Mouse (Mus musculus) heart, embryonic 16.5 days (tissue): Measurements from ENCODE around the gene Aicda. TPM values are rescaled to one million over a fixed set of nuclear protein-coding genes. Genes with fewer than 3 reads are reported as not detected.

Source experiments
- ATAC-seq: fragments of 200-750 bp; cut with Nextera tagmentation; replicated peaks from 2 replicates; pipeline ENCODE4 v1.8.0; 2017; ENCODE audit warnings: moderate number of reproducible peaks; ENCODE audit not compliant: insufficient read depth, low FRiP score; ENCODE audit errors: extremely low read depth
- H3K27ac ChIP-seq: fragments of 300-500 bp; sonication (generic); 2 replicates; pipeline ENCODE4 v1.5.1; 2014; ENCODE audit warnings: mild to moderate bottlenecking, low read length, control low read depth, moderate library complexity
- H3K27me3 ChIP-seq: fragments of 300-500 bp; sonication (generic); 2 replicates; pipeline ENCODE4 v1.6.1; 2014; ENCODE audit warnings: low read length, mixed read lengths; ENCODE audit not compliant: control insufficient read depth, insufficient read depth
- H3K36me3 ChIP-seq: fragments of 300-500 bp; sonication (generic); 2 replicates; pipeline ENCODE4 v1.6.1; 2014; ENCODE audit not compliant: control insufficient read depth, insufficient read depth
- H3K4me1 ChIP-seq: fragments of 300-500 bp; sonication (generic); 2 replicates; pipeline ENCODE4 v1.6.1; 2014; ENCODE audit warnings: low read length, mixed read lengths; ENCODE audit not compliant: control insufficient read depth, insufficient read depth
- H3K4me2 ChIP-seq: fragments of 300-500 bp; sonication (generic); 2 replicates; pipeline ENCODE4 v1.6.1; 2014; ENCODE audit warnings: low read depth, mild to moderate bottlenecking, control low read depth, low read length
- H3K4me3 ChIP-seq: fragments of 300-500 bp; sonication (generic); 2 replicates; pipeline ENCODE4 v1.5.1; 2014; ENCODE audit warnings: mild to moderate bottlenecking, control low read depth, low read length
- H3K9ac ChIP-seq: fragments of 300-500 bp; sonication (generic); 2 replicates; pipeline ENCODE4 v1.6.1; 2014; ENCODE audit warnings: low read length, control low read depth
- H3K9me3 ChIP-seq: fragments of 300-500 bp; sonication (generic); replicated peaks from 2 replicates; pipeline ENCODE4 v1.6.1; 2016; ENCODE audit warnings: low read length; ENCODE audit not compliant: control insufficient read depth
- WGBS: fragments of 180-500 bp; shearing (Covaris S2); extraction: QIAGEN DNeasy Blood & Tissue Kit; methylation state at CpG from one replicate; pipeline ENCODE4 v1.1.7; 2014; 5-methylcytosine and 5-hydroxymethylcytosine counted together
- polyA plus RNA-seq: library from polyadenylated mRNA; unstranded; fragments of >200 nt; fragmentation: Nextera tagmentation; extraction: Ambion mirVana; gene quantifications from 2 replicates; pipeline ENCODE4 v1.2.1, GENCODE M21; 2015

Aicda gene
- polyA plus RNA-seq, 1 experiment from 2014 or later: not detected

DNA sequence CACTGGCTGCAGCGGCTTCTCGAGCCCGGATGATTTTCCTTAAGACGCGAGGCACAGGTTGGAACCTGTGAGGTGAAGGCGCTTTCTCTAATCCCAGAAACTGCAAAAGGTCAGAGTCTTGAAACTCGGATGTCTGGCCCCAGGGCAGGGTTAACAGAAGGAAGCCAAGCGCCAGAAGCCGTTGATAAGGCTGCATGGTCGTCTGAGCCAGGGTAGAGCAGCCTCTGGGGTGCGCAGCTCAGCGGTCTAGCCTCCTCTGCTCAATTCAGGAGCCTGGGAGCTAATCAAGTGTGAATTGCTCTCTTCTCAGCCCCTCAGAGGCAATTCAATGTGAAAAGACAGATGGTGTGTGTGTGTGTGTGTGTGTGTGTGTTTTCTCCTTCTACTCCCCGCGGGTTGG, 56.2 kb downstream of the Aicda start, which contains the start of gene Gdf3:
TSS of gene Gdf3 (minus strand) at position 317 of the 400 bp plus-strand sequence.
- Histone ChIP-seq H3K4me3 (peak within 1 kb of the TSS; percentile 4; the same call in 1 of the 2 replicates), H3K9ac (no peak within 1 kb of the TSS), H3K9me3 (no peaks in the 10 kb centered on the region), H3K4me1 (peaks cover 3% of the 10 kb centered on the region; the same call in 1 of the 2 replicates), H3K4me2 (peak within 1 kb of the TSS; percentile 44; the same call in 1 of the 2 replicates), H3K27me3 (no peaks in the 10 kb centered on the region), H3K36me3 (no peaks in the 10 kb centered on the region), H3K27ac (no peak within 1 kb of the TSS)
- WGBS: 23% methylated on average over 14 of the region's 14 CpGs
- no peak for ATAC-seq

DNA sequence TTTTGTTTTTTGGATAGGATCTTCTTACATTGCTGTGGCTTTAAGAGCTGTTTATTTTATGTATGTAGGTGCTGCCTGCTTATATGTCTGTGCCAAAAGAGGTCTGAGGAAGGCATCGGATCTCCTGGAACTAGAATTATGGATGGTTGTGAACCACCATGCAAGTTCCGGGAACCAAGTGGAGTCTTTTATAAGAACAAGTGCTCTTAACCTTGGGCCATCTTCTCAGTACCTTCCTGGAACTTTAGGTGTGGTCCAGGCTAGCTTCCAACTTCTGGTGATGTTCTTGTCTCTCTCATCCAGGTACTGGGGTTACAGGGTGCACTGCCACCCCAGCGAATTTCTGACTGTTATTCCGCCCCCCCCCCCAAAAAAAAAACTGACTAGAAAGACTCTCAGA, 58.8 kb downstream of the Aicda start:
- Histone ChIP-seq H3K9ac (no peak overlapping the region), H3K9me3 (no peaks in the 10 kb centered on the region), H3K27ac (no peak overlapping the region), H3K4me3 (no peak overlapping the region), H3K4me2 (no peak overlapping the region), H3K36me3 (no peaks in the 10 kb centered on the region), H3K4me1 (peaks cover 3% of the 10 kb centered on the region; the same call in 1 of the 2 replicates), H3K27me3 (no peaks in the 10 kb centered on the region)
- 70% methylated on average over 4 of the region's 4 CpGs for WGBS
- no peak for ATAC-seq

Other genes starting within 250 kb of the Aicda start
- gene M6pr, start 245.1 kb upstream of the Aicda start, polyA plus RNA-seq: 74.0 and 81.7 TPM in 2 replicates
- 7.2 and 9.2 TPM in 2 replicates for gene Phc1, start 213.2 kb upstream of the Aicda start, polyA plus RNA-seq
- 1.6 and 2.4 TPM in 2 replicates for gene Rimklb, start 55.0 kb upstream of the Aicda start, polyA plus RNA-seq
- 28.2 and 32.0 TPM in 2 replicates for gene Mfap5, start 48.0 kb upstream of the Aicda start, polyA plus RNA-seq
- gene Apobec1, start 48.6 kb downstream of the Aicda start, polyA plus RNA-seq: 4.6 and 5.0 TPM in 2 replicates
- gene Gdf3, start 56.3 kb downstream of the Aicda start, polyA plus RNA-seq: 0.06 and 0.18 TPM in 2 replicates
- gene Dppa3, start 72.6 kb downstream of the Aicda start, polyA plus RNA-seq: not detected in 2 replicates
- 0.54 and 1.1 TPM in 2 replicates for gene Nanog, start 153.7 kb downstream of the Aicda start, polyA plus RNA-seq
- 10.5 and 10.9 TPM in 2 replicates for gene Slc2a3, start 247.8 kb downstream of the Aicda start, polyA plus RNA-seq